Mouse (Mus musculus) layer of hippocampus, postnatal 25 days (tissue): Measurements from ENCODE around the gene Dlk2. TPM values are rescaled to one million over a fixed set of nuclear protein-coding genes. Genes with fewer than 3 reads are reported as not detected.

ENCODE experiments used
- DNase-seq, 2 experiments: peaks; one replicate each; pipeline ENCODE4 v3.0.0; 2022; ENCODE audit warnings: mixed read lengths in 2 of 2, low spot score in 1 of 2; ENCODE audit errors: extremely low spot score in 1 of 2
- total RNA-seq, 2 experiments: library from RNA; stranded (reverse); gene quantifications; 2 replicates each; pipeline ENCODE4 v1.2.3; 2021

Gene Dlk2
- total RNA-seq, 2 experiments from 2014 or later = 45.3 to 47.0 TPM

- no peak for DNase-seq
Observed at GRCm38 (mm10) chr17:46272058-46272457, 25.2 kb upstream of the Dlk2 start.

- no peak for DNase-seq
Observed at GRCm38 (mm10) chr17:46272675-46273074, 24.5 kb upstream of the Dlk2 start.

DNA sequence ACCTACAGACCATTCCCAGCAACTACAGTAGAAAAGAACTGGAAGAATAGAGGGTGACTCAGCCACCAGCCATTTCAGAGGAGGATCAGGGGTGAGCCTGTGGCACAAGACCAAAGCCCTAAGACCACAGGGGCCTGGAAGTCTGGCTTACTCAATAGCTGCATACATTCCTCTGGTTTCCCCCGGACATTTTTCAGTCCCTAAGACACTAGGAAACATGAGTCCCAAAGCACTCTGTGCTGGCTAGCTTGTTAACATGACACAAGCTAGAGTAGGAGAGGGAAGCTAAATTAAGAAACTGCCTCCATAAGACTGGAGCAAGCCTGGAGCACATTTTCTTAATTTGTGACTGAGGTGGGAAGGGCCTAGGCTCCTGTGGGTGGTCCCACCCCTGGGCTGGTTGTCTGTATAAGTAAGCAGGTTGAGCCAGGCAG lies 23.4 kb upstream of the Dlk2 start:
- no peak for DNase-seq

DNA sequence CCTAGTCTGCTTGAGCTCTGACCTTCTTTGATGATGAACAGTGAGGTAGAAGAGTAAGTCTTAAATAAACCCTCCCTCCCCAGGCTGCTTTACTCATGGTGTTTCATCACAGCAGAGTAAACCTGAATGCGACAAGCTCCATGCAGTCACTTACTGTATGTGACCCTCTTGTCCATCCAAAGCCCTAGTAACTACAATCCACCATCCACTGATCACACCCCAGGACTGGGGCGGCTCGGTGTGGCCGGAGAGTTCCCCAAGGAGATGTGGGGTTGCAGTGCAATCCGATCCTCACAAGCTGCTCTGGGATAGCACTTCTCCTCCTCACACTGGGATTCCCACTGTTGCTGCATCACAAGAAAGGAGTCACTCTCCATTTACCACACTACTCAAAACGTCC lies 22.8 kb upstream of the Dlk2 start:
- DNase-seq = no peak

GRCm38 (mm10) chr17:46275034-46275433 lies 22.2 kb upstream of the Dlk2 start:
- no peak for DNase-seq

- no peak for DNase-seq
Observed at GRCm38 (mm10) chr17:46275506-46275905, 21.7 kb upstream of the Dlk2 start.

DNA sequence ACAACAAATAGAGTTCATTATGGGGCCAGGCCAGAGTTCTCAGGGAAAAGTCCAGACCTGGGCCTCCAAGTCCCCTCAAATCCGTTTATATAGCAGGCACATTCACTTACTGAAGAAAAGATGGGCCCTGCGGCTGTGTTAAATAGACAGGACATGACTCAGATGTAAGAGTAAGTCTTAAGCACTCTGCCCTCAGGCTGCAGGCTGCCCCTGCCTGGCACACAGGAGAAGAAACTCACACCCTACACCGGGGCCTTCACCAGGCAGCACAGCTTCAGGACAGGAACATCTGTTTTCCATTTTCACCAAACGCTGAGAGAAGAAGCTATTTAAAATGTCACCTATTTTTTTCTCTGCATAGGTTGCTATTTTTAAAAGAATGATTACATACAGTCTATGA lies 19.6 kb upstream of the Dlk2 start:
- no peak for DNase-seq

DNA sequence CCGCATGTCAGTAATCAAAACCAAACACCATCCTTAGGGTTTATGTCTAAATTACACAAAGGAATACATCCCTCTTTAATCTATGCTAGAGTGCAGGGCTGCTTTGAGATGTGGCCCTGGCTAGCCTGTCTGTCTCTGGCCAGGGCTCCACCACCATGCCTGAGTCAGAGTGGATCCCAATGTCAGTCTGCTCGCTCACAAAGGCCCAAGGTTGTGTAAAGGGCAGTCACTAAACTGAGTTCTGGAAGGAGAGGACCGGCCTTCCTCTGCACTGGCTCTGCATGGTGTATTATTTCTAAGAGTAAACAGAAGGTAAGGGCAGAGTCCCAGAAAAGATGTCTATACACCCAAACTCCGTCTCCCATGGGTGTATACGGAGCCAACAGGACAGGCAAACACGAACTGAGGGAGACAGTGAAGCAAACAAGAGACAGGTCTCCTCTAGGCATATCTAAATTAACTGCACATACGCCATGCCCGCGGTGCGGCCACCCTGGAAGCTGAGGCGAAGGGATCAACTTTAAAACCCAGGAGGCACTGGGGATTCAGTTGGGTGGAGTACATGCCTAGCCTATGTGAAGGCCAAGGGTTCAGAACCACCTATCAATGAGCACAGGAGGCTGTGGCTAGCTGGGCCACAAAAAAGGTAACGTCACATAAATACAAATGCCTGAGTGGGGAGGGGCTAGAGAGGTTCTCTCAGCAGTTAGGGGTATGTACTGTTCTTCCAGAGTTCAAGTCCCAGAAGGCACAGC lies 19.0 kb upstream of the Dlk2 start:
- DNase-seq = no peak

- peak; percentile 73 to 78 for DNase-seq
Observed at GRCm38 (mm10) chr17:46282483-46283123, 14.6 kb upstream of the Dlk2 start, which contains the start of gene Tjap1. Gene Tjap1, minus strand, starts transcription at chr17:46283026.

DNA sequence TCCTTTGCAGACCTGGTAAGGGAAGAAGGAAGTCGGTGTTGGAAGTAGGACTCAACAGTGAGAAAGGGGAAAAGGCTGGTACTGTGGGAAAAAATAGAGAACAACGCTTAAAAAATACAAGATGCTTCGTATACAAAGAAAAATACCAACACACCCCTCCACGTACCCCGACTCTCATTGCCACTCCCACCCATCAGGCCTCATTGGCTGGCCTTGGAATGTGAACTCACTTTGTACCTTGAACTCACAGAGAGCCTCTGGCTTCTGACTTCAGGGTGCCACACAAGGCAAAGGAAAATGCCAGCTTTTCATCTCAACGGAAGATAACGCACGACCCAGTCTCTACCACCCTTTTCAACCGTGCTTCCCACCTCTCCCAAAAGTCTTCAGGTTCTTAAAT lies 14.1 kb upstream of the Dlk2 start:
- DNase-seq = no peak

DNA sequence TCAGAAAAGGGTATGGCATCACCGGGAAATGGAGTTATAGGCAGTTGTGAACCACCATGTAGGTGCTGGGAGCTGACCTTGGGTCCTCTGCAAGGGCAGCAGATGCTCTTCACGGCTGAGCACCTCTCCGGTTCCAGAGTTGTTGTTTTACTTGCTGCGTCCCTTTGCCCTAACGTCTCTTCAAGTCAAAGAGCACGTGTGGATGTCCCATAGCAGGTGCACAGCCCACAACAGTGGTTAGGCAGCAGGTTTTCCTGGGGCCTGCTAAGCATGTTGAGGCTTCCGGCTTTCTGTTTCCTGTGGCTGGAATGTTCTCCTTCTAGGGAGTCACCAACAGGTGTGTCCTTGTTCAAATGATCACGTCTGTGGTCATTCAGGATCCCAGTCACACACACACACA lies 13.3 kb upstream of the Dlk2 start:
- no peak for DNase-seq

- no peak for DNase-seq
Observed at GRCm38 (mm10) chr17:46284653-46285052, 12.6 kb upstream of the Dlk2 start.

GRCm38 (mm10) chr17:46285407-46285806 lies 11.8 kb upstream of the Dlk2 start:
- DNase-seq = no peak

DNA sequence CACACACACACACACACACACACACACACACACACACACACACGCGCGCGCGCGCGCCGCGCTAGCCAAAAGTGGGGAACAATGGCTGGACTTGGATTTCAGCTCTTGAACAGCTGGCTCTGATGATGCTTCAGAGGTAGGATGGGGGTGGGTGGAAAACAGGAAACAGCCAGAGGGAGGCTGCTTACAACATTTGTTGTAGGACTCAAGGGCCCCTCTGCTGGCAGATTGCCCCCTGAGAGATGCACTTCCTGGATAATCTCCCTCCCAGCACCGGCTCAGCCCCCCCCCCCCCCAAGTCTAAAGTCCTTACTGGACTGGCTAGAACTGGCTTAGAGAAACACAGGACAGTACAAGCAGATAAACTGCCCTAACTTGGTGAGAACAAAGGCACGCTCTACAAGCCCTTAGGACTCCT lies 9.5 kb upstream of the Dlk2 start:
- DNase-seq = no peak

GRCm38 (mm10) chr17:46296601-46297000 lies 620 bp upstream of the Dlk2 start:
- no peak for DNase-seq

DNA sequence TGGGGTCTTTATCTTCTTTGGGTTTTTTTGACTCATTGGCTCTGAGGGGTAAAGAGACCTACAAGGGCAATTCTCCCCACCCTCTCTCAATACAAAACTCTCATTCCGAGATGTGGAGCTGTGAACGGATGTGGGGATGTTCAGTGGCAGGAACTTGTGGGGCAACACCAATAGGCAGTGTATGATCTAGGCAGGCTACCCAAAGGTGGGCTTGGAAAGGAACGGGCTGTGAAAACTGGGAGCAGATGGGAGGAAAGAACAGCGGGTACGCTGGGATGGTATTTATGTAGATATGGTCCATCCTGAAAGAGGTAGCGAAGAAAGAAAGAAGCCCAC lies 225 bp upstream of the Dlk2 start:
- no peak for DNase-seq

- peak; percentile 79 to 89 for DNase-seq
Observed at GRCm38 (mm10) chr17:46298220-46298913, 1.1 kb downstream of the Dlk2 start.

GRCm38 (mm10) chr17:46301892-46302291 lies 4.7 kb downstream of the Dlk2 start:
- no peak for DNase-seq

GRCm38 (mm10) chr17:46304184-46304583 lies 7.0 kb downstream of the Dlk2 start:
- no peak for DNase-seq

- DNase-seq = no peak
Observed at GRCm38 (mm10) chr17:46306956-46307355, 9.7 kb downstream of the Dlk2 start.

GRCm38 (mm10) chr17:46309835-46310234 lies 12.6 kb downstream of the Dlk2 start:
- no peak for DNase-seq

DNA sequence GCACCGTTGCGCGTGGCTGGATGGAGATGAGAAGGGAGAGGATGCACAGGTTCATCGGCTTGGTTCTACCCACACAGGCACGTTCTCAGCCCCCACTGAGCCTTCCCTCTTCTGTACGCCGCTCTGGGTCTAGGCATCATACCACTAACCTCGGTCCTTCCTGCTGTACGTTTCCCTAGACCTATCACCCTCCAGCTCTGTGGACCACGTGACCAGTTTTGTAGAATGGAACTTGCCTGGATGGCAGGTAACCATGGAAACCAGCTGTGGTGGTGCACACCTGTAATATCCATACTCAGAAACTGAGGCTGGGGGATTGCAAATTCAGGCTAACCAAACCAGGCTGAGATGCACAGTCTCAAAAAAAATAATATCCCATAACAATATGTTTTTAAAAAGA lies 13.3 kb downstream of the Dlk2 start:
- DNase-seq = no peak
